Mouse (Mus musculus): ENCODE measurements around the gene Nxn.

- TF ChIP-seq CTCF (IDR thresholded peaks at IDR 0.05; ENCODE audit: low read depth) (no peak), EP300 (IDR thresholded peaks at IDR 0.05; ENCODE audit: low read depth) (no peak)
Measured at GRCm38 (mm10) chr11:76243811-76244546, 155.0 kb downstream of the Nxn start.

All from heart, postnatal 0 days (tissue).